Mouse (Mus musculus): ENCODE measurements around the gene Strbp. TPM values are rescaled to one million over a fixed set of nuclear protein-coding genes. Genes with fewer than 3 reads are reported as not detected.

Strbp gene
- total RNA-seq (2023) = 156 to 172 TPM (median 168 TPM) in 4 replicates

DNA sequence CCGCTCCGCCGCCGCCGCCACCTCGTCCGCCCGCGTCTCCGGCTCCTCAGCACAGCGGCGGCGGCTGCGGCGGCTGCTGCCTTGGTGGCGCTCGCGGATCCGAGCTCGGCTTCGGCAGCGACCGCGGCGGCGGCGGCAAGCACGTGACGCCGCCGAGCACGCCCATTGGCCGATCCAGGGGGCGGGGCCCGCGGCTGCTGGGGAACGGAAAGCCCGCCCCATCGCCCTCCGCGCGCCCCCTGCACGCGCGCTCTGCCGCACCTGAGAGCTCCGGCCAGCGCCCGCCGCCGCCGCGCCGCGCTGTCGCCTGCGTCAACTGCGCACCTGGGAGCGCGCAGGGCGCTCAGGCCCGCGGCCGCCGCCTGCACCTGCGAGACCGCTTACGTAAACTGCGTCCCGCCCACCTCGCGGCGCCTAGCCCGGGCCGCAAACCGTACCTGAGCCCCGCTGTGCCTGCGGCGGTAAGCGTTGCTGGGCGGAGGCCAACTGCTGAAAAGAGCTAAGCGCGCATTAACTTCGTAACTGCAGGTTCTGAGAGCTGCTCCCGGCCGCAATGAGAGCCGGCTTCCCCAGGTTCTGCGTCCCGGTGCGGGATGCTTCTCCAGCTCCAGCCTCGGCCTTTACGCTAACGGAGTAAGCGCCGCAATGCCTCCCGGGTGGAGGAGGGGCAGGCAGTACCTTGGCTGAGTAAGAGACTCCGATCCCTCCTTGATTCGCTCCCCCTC is at the start of gene Strbp:
Strbp (minus strand) TSS at position 630 of the 725 bp plus-strand sequence.

DNA sequence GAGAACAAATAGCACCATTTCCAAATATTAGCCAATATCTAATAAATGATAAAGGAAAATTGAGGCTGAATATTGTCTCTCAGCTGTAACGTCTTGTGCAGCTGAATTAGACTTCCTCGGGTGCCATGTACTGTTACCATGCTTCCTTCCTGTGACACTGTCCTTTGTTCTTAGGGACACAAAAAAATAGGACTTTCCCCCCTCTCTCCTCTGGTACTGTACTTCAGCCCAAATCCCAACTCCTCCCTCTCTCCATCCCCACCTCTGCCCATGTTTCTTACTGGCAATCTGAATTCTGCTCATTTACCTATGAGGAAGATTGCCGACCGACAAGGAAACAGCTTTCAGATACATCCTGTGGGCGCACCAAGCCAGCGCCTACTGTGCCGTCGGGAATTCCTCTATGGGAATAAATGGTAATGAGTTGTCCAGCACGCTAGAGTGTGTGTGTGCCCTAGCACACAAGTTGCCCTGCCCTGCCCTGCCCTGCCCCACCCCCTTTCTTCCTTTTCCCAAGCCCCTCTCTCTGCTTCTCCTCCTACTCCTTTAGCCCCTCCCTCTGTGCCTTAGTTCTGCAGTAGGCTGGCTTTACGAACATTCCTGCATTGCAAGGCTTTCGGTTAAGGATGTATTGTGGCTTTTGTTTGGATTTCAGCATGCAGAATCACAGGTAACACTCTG is 187.5 kb downstream of the Strbp start, which contains the start of gene Gpr21:
Gpr21 (plus strand) TSS at position 303 of the 681 bp plus-strand sequence.

DNA sequence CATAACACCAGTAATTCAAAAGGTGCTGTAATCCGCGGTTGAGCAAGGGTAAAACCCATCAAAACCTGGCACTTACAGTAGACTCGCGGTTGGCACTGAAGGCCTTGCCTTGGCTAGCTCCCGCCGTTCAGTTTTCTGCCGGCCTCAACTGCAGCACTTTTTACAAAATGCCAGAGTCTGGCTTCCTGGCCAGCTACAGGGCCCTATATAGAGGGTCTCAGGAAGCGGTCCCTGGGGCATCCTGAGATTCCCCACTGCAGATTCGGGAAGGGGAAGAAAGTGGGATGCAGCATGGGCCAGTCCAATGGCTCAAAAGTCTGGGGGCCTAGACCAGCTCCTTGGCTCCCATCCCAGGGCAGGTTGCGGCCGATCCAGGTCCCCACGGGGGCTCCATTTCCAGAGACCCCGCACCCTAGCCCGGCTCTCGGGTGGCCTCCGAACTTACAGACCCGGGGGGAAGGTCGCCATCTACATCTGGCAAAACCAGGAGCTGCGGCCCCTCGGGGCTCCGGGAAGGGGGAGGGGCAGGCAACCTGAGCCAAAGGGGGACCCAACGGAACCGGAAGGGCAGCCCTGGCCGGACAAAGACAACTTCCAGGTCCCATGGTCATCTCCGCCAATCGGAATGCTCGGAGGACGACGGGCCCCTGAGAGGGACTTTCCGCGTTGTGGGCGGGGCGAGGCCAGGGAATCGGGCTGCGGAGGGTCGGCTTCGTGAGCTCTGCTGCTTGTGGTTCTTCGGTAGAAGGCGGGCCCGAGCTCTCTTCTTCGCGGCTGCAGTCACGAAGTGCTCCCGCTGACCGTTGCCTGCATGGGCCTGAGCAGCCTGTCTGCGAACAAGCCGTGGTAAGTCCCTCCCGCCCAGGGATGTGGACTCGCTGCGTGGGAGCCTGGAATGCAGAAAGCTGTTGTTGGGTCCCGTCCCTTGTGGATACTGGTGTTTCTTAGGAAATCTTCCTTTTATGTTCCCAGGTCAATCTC is 260.8 kb downstream of the Strbp start, which contains the start of the genes Zbtb26, Zbtb6 and Rabgap1:
Zbtb26 (minus strand) TSS at position 525 of the 981 bp plus-strand sequence.
Zbtb6 (minus strand) TSS at position 561 of the 981 bp plus-strand sequence.
Rabgap1 (plus strand) TSS at position 669 of the 981 bp plus-strand sequence.

Other genes starting within 250 kb of the Strbp start
- gene Gpr21, start 187.5 kb downstream of the Strbp start, total RNA-seq (2023) = 3.2 to 4.2 TPM (median 3.6 TPM) in 4 replicates
- gene Crb2, start 72.4 kb upstream of the Strbp start, total RNA-seq (2023) = 0.17 to 0.36 TPM (median 0.31 TPM) in 4 replicates